Mouse (Mus musculus) neural tube, embryonic 15.5 days (tissue): ENCODE results near the gene Map7d1. TPM values are rescaled to one million over a fixed set of nuclear protein-coding genes. Genes with fewer than 3 reads are reported as not detected.
"Not testable (repeated sequence)": the region's sequence is repeated elsewhere in the genome, so short reads cannot be mapped to it uniquely, and the experiment has no call there.

Experiments
- ATAC-seq: fragments of 200-750 bp; cut with Nextera tagmentation; 2 replicates; pipeline ENCODE4 v1.8.0; 2017; ENCODE audit warnings: mild to moderate bottlenecking, moderate TSS enrichment, moderate library complexity; ENCODE audit not compliant: low FRiP score
- H3K27ac ChIP-seq: fragments of 300-500 bp; sonication (generic); replicated peaks from 2 replicates; pipeline ENCODE4 v1.5.1; 2015; ENCODE audit warnings: mild to moderate bottlenecking, inconsistent platforms
- H3K27me3 ChIP-seq: fragments of 300-500 bp; sonication (generic); replicated peaks from 2 replicates; pipeline ENCODE4 v1.6.1; 2015; ENCODE audit warnings: inconsistent platforms
- H3K36me3 ChIP-seq: fragments of 300-500 bp; sonication (generic); 2 replicates; pipeline ENCODE4 v1.6.1; 2015; ENCODE audit warnings: inconsistent platforms
- H3K4me1 ChIP-seq: fragments of 300-500 bp; sonication (generic); 2 replicates; pipeline ENCODE4 v1.6.1; 2015; ENCODE audit warnings: inconsistent platforms
- H3K4me2 ChIP-seq: fragments of 300-500 bp; sonication (generic); 2 replicates; pipeline ENCODE4 v1.6.1; 2015; ENCODE audit warnings: inconsistent platforms, mild to moderate bottlenecking, moderate library complexity
- H3K4me3 ChIP-seq: fragments of 300-500 bp; sonication (generic); replicated peaks from 2 replicates; pipeline ENCODE4 v1.5.1; 2015; ENCODE audit warnings: mild to moderate bottlenecking, inconsistent platforms
- H3K9ac ChIP-seq: fragments of 300-500 bp; sonication (generic); replicated peaks from 2 replicates; pipeline ENCODE4 v1.6.1; 2015; ENCODE audit warnings: mild to moderate bottlenecking, inconsistent platforms
- H3K9me3 ChIP-seq: fragments of 300-500 bp; sonication (generic); replicated peaks from 2 replicates; pipeline ENCODE4 v1.6.1; 2016; ENCODE audit warnings: inconsistent platforms
- WGBS: fragments of 180-500 bp; shearing (Covaris S2); methylation state at CpG from one replicate; pipeline ENCODE4 v1.1.7; 2015; ENCODE audit warnings: mixed read lengths; 5-methylcytosine and 5-hydroxymethylcytosine counted together
- polyA plus RNA-seq: library from polyadenylated mRNA; unstranded; fragments of >200 nt; fragmentation: Nextera tagmentation; extraction: Ambion mirVana; gene quantifications from 2 replicates; pipeline ENCODE4 v1.2.1, GENCODE M21; 2015

Map7d1 gene
- polyA plus RNA-seq, 1 experiment from 2014 or later: 79.7 TPM

DNA sequence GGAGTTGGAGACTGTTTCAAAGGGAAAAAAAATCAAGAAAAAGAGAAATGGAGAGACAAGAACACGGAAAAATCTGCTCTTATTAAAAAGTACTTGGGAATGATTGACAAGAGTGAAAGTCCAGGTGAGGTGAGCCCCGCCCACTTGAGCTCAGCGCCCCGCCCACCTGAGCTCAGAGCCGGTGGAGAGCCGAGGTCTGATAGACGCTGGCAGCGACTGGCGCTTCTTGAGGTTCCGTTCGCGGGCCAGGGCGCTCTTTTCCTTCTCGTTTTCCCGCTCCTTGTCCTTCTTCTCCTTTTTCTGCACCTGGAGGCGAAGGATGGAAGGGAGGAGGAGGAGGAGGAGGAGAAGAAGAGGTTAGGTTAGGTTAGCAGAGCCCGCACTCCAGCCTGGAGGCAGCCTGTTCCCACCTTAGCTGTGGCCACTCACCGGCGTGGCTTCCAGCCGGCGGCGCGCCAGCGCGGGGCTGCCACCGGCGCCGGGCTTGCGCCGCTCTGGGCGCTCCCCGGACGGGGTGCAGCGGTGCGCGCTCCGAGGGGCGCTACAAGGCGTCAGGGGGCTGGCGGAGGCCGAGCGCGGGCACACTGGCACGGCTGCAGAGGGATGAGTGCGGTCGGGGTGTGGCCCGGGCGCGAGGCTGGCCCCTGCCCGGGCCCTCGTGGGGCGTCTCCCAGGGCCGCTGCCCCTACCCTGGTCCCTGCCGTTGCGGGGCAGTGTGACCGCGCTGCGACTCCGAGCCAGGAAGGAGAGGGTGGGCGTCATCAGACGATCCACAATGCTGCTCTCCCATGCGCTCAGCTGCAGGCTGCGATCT, 19.5 kb downstream of the Map7d1 start:
- no peak overlapping the region for H3K27ac ChIP-seq
- 44% methylated on average over 53 of the region's 63 CpGs for WGBS
- no peak overlapping the region for H3K9ac ChIP-seq
- ATAC-seq: no peak
- no peaks in the 10 kb centered on the region for H3K4me1 ChIP-seq
- H3K4me3 ChIP-seq: no peak overlapping the region
- H3K4me2 ChIP-seq: no peak overlapping the region
- peaks cover 95% of the 10 kb centered on the region for H3K36me3 ChIP-seq
- no peaks in the 10 kb centered on the region for H3K27me3 ChIP-seq
- no peaks in the 10 kb centered on the region for H3K9me3 ChIP-seq

DNA sequence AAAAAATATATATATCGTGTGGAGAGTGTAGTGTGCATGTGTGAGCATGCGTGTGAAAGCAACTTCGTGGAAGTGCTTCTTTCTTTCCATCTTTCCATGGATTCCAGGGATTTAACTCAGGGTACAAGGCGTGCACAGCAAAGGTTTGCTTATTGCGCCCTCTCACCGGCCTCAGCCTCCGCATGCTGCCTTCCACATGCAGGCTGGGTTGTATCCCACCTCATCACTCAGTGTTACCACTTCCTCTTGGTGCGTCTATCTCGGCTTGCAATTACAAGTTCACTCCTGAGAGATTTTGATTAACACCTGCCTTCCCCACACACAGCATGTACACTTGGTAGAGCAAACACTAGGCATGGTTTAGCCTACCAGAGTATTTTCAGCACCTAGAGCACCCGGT, 21.0 kb downstream of the Map7d1 start:
- WGBS: 91% methylated on average over 10 of the region's 10 CpGs
- Histone ChIP-seq H3K4me3 (no peak overlapping the region), H3K27me3 (no peaks in the 10 kb centered on the region), H3K9me3 (no peaks in the 10 kb centered on the region), H3K9ac (no peak overlapping the region), H3K27ac (no peak overlapping the region), H3K36me3 (peaks cover 96% of the 10 kb centered on the region), H3K4me2 (no peak overlapping the region), H3K4me1 (0 out of 2 replicates have a peak, but pooled peaks cover 3% of the 10 kb centered on the region)
- no peak for ATAC-seq

DNA sequence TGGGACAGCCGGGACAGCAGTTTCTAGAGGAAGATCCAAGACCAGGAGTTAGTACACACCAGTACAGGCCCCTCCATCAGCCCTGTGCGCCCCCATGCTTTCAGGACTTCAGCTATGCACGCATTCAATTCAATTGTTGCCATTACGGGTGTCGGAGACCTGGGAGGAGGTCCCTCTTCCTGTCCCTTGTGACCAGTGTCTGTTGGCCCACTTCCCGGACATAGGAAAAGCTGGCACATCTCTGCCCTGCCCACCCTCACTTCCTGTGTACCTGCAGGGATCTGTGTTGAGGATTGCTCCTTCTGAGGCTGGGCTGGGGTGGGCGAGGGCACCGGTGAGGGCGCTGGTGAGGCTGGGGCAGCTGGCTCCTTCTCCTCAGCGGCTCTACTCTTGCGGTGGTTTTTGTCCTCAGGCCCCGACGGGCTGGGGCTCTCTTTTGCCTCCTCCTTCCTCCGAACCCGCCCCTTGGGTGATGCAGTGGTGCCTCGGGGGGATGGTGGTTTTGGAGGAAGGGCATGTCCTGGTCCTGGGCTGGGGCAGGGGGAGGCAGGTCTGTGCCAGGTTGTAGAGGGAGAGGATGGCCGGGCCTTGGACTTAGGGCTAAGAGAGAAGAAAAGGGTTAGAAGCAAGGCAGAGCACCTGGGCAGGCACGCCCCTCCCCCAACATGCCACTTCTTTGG, 21.5 kb downstream of the Map7d1 start:
- ATAC-seq: no peak
- Histone ChIP-seq H3K4me1 (0 out of 2 replicates have a peak, but pooled peaks cover 5% of the 10 kb centered on the region), H3K4me2 (no peak overlapping the region), H3K9ac (no peak overlapping the region), H3K36me3 (peaks cover 90% of the 10 kb centered on the region), H3K27ac (no peak overlapping the region), H3K4me3 (no peak overlapping the region), H3K27me3 (no peaks in the 10 kb centered on the region), H3K9me3 (no peaks in the 10 kb centered on the region)
- WGBS: 83% methylated on average over 18 of the region's 18 CpGs

DNA sequence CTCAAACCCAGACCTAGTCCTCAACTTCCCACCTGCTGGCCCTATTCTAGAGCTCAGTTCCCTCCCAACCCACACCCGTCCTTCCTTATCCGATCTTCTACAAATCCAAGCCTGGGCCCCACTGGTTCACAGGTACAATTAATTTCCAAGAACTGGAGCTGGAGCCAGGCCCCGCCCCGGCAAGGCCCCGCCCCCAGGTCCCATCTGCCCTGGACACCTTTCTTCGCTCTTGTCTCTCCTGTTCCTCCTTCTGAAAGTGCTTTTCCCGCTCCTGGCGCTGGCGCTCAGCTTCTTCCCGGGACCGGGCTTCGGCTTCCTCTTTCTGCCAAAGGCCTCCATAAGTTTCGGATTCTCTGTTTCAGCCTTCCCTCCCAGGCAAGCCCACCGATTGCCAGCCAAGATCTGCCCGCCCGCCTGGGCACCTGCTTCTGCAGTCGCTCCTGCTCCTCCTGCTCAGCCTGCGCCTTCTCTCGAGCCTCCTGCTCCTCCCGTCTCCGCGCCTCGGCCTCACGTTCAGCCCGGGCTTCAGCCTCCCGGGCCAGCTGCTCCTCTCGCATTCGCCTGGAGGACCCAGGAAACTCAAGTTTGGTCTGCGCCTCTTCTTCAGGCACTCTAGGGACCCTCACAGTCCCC, 22.4 kb downstream of the Map7d1 start:
- Histone ChIP-seq H3K27ac (no peak overlapping the region), H3K36me3 (peaks cover 83% of the 10 kb centered on the region), H3K4me3 (no peak overlapping the region), H3K9me3 (no peaks in the 10 kb centered on the region), H3K9ac (no peak overlapping the region), H3K4me2 (no peak overlapping the region), H3K27me3 (no peaks in the 10 kb centered on the region), H3K4me1 (0 out of 2 replicates have a peak, but pooled peaks cover 5% of the 10 kb centered on the region)
- 91% methylated on average over 29 of the region's 29 CpGs for WGBS
- no peak for ATAC-seq

DNA sequence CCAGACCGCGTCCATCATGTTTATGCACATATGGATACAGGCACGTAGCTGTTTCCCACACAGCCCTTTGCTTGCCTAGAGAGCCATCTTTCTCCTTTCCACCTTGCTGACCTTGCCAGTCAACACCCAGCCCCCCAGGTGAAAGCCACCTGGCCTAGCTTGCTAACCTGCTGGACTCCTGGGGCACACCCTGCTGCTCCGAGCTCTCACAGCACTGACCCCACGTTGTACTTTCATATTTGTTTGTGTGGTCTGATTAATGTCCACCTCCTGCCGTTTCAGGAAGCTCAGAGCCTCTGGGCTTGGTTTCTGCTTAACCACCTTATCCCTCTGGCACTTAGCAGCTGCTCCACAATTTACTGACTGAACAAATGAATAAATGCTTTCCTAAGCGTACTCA, 26.2 kb downstream of the Map7d1 start:
- Histone ChIP-seq H3K27ac (no peak overlapping the region), H3K9me3 (no peaks in the 10 kb centered on the region), H3K4me2 (no peak overlapping the region), H3K4me1 (peaks cover 24% of the 10 kb centered on the region), H3K36me3 (peaks cover 46% of the 10 kb centered on the region), H3K27me3 (no peaks in the 10 kb centered on the region), H3K4me3 (no peak overlapping the region), H3K9ac (no peak overlapping the region)
- 62% methylated on average over 7 of the region's 7 CpGs for WGBS
- no peak for ATAC-seq

DNA sequence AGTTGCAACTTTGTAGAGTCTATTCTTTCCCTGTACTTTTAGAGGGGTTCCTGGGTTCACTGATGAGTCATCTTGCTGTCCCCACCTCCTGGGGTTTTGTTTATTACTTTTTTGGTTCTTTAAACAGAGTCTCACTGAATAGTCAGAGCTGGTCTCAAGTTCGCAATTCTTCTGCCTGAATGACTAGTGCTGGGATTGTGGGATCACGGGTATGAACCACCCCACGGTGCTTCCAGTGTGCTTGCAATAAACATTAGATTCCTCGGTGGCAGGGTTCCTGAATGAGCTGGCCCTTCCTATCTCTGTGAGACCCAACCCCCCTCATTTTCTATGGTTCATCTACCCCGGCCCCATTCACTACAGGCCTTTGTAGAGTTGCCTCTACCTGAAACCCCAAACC, 28.0 kb downstream of the Map7d1 start:
- Histone ChIP-seq H3K4me2 (no peak overlapping the region), H3K36me3 (peaks cover 29% of the 10 kb centered on the region), H3K27ac (no peak overlapping the region), H3K9me3 (no peaks in the 10 kb centered on the region), H3K4me3 (no peak overlapping the region), H3K4me1 (peaks cover 24% of the 10 kb centered on the region), H3K27me3 (no peaks in the 10 kb centered on the region), H3K9ac (no peak overlapping the region)
- no peak for ATAC-seq
- WGBS: 6% methylated on average over 5 of the region's 5 CpGs

DNA sequence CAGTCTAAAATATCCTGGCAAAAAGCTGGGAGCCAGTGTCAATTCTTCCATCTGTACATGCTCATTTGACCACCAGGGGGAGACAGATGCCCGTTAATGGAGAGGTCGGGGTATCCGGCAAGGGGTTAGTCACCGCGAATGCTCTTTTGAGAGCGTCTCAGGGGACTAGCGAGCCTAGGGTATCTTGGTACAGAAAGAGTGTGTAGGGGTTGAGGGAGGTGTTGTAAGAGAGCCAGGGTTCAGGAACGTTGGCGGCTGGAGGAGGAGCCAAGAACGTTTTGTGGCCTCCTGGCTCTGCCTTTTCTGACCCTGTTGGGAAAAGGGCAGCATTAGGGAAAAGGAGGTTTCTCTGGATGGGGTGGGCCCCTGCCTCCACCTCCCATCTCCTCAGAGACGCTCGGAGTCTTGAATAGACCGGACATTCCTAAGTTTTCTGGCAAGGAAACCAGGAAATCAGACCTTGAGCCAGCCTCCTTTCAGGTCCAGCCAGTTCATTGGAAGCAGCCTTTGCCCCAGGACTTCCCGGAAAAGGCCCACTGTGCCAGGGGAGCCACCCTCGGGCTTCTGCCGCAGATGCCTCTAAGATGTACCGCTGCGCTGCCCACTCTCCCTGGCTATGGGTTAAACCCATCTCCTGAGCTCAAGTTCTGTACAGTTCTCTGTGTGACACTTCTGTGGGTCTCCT, 28.9 kb downstream of the Map7d1 start:
- Histone ChIP-seq H3K4me2 (peak overlapping the region; percentile 58), H3K9ac (0 out of 2 replicates have a peak overlapping the region, but pooled peaks have one; percentile 10), H3K36me3 (peaks cover 20% of the 10 kb centered on the region), H3K27me3 (no peaks in the 10 kb centered on the region), H3K9me3 (no peaks in the 10 kb centered on the region), H3K4me3 (peak overlapping the region; percentile 19), H3K27ac (peak overlapping the region; percentile 42), H3K4me1 (peaks cover 24% of the 10 kb centered on the region)
- ATAC-seq: peak; percentile 73
- 7% methylated on average over 18 of the region's 18 CpGs for WGBS

DNA sequence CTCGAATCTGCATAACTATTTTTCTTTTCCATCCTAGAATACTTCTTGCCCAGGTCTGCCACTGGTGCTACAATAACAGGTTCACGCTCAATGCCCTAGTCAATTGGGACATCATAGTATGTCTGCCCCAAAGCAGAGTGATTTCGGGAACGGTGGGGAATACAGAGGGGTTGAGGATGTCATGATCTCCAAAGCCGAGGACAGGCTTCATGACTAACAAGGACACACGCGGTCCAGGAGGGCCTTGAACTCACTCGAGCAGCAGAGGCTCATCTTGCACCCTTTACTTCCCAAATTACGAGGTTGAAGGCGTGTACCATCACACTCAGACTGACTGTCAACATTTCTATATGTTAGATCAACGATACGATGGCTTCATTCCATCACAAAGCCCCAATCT, 29.5 kb downstream of the Map7d1 start:
- Histone ChIP-seq H3K9ac (0 out of 2 replicates have a peak overlapping the region, but pooled peaks have one; percentile 10), H3K27me3 (no peaks in the 10 kb centered on the region), H3K9me3 (no peaks in the 10 kb centered on the region), H3K36me3 (peaks cover 14% of the 10 kb centered on the region), H3K27ac (no peak overlapping the region), H3K4me1 (peaks cover 24% of the 10 kb centered on the region), H3K4me2 (peak overlapping the region; percentile 58), H3K4me3 (no peak overlapping the region)
- 60% methylated on average over 12 of the region's 12 CpGs for WGBS
- no peak for ATAC-seq

DNA sequence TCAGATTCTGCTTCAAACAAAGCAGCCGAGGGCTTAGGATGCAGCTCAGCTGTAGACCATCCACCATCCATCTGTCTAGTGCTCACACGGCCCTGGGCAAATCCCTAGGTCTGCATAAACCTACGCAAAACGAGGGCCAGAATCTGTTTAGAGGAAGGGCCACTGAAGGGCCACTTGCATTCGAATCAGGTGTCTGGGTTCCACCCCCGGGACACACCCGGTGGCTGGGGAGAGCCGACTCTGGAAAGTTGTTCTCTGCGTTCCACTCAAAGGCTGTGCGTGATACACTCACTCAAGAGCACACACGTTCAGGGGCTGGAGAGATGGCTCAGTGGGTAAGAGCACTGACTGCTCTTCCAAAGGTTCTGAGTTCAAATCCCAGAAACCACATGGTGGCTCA, 33.5 kb downstream of the Map7d1 start:
- WGBS: 84% methylated on average over 11 of the region's 11 CpGs
- Histone ChIP-seq H3K36me3 (no peaks in the 10 kb centered on the region), H3K9me3 (no peaks in the 10 kb centered on the region), H3K27ac (no peak overlapping the region), H3K27me3 (no peaks in the 10 kb centered on the region), H3K4me2 (no peak overlapping the region), H3K4me1 (peaks cover 10% of the 10 kb centered on the region), H3K9ac (no peak overlapping the region), H3K4me3 (no peak overlapping the region)
- no peak for ATAC-seq

DNA sequence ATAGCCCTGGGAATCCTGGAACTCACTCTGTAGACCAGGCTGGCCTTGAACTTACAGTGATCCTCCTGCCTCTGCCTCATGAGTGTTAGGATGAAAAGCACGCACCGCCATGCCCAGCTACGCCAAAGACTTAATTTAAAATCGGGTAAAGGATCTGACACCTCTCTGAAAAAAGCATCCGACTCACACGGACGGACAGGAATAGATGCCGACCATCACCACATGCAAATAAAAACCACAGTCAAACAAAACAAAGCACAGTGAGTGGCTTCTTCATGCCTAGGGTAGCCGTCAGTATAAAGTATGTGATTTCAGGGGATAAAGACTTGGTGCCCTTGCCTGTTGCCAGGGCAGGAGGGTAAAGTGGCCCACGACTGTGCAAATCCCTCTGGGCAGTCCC, 36.1 kb downstream of the Map7d1 start:
- no peaks in the 10 kb centered on the region for H3K36me3 ChIP-seq
- no peak overlapping the region for H3K4me3 ChIP-seq
- H3K27ac ChIP-seq: no peak overlapping the region
- H3K9me3 ChIP-seq: no peaks in the 10 kb centered on the region
- no peak for ATAC-seq
- no peak overlapping the region for H3K9ac ChIP-seq
- H3K27me3 ChIP-seq: no peaks in the 10 kb centered on the region
- no peak overlapping the region for H3K4me2 ChIP-seq
- H3K4me1 ChIP-seq: no peaks in the 10 kb centered on the region
- WGBS: 90% methylated on average over 10 of the region's 10 CpGs

DNA sequence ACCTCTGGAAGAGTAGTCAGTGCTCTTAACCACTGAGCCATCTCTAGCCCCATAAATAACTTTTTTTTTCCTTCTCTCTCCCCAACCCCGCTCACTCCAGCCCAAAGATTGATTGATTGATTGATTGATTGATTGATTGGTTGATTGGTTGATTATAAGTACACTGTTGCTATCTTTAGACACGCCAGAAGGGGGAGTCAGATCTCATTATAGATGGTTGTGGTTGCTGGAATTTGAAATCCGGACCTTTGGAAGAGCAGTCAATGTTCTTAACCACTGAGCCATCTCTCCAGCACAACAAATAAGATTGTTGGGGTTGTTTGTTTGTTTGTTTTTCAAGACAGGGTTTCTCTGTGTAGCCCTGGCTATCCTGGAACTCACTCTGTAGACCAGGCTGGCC, 36.6 kb downstream of the Map7d1 start:
- not testable (repeated sequence) for H3K9me3 ChIP-seq, H3K27me3 ChIP-seq, H3K4me3 ChIP-seq, H3K9ac ChIP-seq, H3K4me1 ChIP-seq, ATAC-seq, H3K4me2 ChIP-seq, H3K36me3 ChIP-seq, H3K27ac ChIP-seq
- WGBS: 79% methylated on average over 3 of the region's 3 CpGs
